Mouse (Mus musculus) embryo, embryonic 10 days (tissue): ENCODE measurements around the gene Ear6.
"Not testable (repeated sequence)": the region's sequence is repeated elsewhere in the genome, so short reads cannot be mapped to it uniquely, and the experiment has no call there.

Experiments
- DNase-seq: peaks from one replicate; pipeline ENCODE4 v3.0.0-alpha.2; 2015; ENCODE audit warnings: low spot score

Gene Ear6

DNA sequence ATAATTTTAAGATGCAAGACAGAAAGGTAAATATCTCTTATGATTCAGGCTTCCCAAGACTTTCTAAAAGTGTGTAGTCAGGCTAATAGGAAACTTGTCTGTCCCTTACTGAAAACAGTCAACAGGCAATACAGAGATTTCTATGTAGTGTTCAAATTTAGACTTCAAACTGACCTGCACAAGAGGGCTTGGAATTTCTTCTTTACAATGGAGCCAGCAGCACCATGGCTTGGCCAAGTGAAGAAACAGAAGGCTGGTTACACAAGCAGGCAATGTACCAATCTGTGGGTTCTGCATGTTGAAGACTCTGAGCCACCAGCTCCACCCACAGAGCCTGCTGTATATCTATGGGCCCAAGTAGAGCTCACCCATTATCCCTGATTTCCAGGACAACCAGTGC lies at the start of gene Ear6:
Gene Ear6 (plus strand): TSS at position 301 of the 400 bp plus-strand sequence.
- DNase-seq, result no peak

DNA sequence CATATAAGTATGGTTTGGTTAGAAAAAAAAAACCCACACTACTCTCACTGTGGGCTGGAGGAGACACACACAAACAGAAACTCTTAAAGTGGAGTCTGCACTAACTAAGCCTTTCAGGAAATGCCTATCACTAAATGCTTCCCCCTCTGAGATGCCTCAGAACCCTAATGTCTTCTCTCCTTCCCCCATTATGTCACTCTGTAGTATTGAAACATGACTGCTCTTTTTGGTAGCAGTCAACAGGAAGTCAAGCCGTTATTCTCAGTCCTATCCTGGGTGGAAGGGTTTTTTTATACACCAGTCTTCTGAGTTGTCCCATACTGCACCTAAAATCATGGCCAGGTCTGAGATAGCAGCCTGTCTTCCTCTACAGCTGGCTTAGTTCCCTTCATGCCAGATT lies 26.9 kb upstream of the Ear6 start:
- no peak for DNase-seq

DNA sequence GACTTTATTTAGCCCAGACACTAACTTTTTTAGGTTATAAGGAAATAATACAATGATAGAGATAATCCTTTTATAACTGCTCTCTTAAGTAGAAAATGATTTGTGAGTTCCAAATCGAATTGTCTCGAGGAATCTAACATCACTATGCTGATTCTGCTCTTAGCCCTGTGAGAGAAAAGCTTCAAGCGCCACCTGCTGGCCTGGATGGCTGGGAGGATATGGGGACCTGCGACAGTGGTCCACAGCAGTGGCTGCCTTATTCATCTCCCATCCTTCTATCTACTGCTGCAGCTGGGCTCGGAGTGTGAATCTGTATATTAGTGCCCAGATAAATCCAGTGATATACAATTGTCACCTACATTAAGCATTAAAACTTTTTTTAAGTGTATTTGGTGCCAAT lies 25.7 kb upstream of the Ear6 start:
- DNase-seq, result not testable (repeated sequence)

DNA sequence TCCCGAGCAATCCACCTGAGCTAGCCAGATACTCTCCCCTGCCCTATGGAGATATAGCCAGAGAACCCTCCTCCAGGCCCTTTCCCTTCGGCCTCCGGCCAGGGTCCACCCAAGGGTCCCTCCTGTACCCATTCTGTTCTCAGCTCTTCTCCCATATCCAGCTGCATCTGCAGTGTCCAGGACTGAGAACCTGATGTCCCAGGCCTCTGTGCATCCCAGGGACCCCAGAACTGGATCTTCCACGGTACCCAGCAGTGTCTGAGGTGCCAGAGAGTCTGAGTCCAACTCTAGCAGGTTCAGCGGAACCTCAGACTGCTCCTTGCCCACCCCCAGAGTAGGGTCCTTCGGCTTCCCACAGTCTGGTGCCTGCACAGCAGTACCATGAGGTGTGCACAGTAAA lies 24.3 kb upstream of the Ear6 start:
- DNase-seq, result no peak

DNA sequence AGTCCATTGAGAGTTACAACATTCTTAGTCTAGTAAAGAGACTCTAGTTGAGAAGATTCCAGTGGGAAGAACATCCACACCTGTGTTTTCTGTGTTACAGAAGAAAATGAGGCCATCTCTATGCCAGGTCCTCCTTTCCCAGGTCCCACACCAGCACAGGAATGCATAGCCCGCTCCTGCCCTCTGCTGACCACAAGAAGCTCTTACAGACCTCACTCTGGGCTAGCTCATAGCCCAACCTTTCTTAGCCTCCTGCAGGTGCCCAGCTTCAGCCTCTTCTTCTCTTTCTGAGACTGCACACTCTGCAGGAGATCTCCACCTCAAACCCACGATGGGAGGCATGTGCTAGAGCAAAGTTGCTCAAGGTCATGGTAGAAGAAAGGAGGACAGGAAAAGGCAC lies 15.0 kb upstream of the Ear6 start:
- peak; percentile 31 for DNase-seq

DNA sequence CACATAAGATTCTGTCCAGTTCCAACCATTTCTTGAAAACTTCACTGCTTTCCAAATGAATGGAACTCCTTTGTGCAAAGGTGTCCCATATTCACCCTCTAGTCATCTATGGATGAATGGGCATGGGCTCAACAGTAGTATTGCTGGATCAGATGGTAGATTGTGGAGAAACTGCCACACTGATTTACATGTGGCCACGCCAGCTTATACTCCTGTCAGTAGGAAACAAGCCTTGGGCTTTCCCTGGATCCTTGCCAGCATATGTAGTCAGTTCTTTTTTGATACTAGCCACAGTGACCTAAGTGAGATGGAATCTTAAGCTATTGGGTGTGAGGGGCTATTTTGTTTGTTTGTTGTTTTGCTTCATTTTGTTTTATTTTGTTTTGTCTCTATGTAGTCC lies 11.2 kb upstream of the Ear6 start:
- no peak for DNase-seq

DNA sequence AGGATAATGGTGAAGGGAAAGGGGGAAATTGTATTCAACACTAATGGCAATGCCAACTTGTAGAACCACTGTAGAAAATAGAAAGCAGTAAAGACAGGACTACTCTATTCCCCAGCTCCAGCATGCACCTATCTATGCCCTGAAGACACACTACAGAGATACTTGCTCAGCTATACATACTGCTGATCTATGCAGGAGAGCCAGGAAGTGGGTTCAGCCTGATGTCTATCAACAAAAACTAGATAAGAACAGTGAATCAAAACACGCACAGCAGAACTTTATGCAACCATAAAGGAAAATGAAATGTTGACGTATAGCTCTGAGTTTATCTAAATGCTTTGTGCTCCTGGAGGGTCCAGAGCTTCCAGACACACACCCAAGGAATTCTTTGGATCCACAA lies 10.7 kb upstream of the Ear6 start:
- no peak for DNase-seq

DNA sequence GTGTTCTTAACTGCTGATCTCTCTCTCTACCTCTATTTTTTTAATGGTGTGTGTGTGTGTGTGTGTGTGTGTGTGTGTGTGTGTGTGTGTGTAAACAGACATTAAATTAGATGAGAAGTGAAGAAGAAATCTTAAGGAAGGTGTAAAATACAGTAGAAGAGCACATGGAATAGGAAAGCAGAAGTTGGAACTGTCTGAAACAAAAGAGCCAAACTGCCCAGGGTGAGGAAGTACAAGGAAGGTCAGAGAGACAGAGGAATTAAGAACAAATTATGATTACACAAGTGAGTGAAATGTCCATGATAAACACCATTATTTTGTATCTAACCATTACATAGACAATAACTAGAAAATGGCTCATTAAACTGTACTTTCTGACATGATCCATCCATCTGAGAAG lies 9.6 kb upstream of the Ear6 start:
- no peak for DNase-seq

DNA sequence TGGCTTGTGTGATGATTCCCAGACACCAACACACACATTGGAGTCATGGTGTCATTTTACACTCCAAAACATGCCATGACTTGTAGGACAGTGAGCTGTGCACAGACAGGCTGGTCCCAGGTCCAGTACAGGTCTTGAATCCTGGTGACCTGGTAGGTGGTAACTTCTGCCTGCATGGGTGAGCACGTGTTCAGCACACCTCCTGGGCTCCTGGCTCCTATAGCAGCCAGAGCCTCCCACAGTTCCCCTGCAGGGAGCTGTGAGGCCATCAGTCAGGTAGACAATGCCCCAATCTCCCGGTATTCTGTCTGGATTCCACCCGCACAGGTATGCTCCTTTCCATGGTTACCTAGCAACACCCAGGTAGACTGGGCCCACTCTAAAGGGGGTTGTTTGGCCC lies 6.9 kb upstream of the Ear6 start:
- DNase-seq, result no peak

DNA sequence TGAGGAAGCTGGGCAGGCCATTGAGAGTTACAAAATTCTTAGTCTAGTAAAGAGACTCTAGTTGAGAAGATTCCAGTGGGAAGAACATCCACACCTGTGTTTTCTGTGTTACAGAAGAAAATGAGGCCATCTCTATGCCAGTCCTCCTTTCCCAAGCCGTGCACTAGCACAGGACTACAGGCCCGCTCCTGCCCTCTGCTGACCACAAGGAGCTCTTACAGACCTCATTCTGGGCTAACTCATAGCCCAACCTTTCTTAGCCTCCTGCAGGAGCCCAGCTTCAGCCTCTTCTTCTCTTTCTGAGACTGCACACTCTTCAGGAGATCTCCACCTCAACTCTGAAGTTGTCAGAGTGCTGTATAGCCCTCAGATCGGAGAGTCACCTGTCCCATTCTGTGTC lies 2.5 kb upstream of the Ear6 start:
- peak; percentile 63 for DNase-seq

DNA sequence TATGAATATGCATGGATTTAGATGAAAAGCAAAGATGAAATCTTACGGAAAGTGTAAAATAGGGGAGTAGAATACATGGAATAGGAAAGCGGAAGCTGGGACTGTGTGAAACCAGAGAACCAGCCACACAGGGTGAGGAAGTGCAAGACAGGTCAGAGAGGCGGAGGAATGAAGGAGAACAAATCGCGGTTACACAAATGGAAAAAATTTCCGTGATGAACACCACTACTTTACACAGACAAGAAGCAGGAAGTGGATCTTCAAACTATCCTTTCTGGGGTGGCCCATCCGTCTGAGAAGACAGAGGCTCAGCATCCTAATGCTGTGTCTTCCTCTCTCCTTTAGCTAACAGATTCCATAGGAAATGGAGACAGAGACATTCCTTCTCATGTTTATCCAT lies 1.8 kb downstream of the Ear6 start:
- not testable (repeated sequence) for DNase-seq

DNA sequence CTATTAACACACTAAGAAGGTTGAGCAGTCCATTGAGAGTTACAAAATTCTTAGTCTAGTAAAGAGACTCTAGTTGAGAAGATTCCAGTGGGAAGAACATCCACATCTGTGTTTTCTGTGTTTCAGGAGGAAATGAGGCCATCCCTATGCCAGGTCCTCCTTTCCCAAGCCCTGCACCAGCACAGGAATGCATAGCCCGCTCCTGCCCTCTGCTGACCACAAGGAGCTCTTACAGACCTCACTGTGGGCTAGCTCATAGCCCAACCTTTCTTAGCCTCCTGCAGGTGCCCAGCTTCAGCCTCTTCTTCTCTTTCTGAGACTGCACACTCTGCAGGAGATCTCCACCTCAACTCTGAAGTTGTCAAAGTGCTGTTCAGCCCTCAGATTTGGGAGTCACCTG lies 10.1 kb downstream of the Ear6 start:
- peak; percentile 54 for DNase-seq

DNA sequence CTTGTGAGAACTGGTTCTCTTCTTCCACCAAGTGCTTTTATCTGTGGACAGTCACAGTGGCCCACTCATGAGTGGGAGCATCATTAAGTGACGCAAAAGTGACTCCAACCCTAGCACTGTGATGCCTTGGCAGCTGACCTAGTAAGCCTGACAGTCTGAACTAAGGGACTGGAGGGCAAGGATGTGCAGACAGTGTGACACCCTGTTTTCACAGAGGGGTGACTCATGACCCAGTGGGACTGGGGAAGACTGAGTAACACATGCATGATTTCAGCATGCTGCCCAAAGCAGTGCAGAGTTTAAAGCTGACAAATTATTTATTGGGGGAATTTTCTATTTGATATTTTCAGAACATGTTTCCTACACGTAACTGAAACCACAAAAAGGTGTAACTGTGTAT lies 17.3 kb downstream of the Ear6 start:
- DNase-seq, result no peak

DNA sequence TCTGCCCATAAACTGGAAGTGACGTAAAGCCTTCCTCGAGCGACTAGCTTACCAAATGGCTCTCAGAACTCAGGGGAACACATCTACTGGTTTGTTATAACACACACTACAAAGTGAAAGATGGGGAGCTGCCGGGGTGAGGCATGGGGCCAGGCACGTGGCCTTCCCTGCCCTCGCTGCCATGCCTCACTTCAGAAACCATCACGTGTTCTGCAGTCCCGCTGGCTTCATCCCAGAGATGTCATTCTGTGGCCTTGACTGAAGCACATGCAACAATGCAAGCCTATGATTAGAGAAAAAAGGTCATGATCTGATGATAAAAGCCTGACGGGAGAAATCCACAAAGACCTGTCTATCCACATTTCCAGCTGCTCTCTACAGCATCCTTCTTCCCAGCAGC lies 18.2 kb downstream of the Ear6 start:
- no peak for DNase-seq

DNA sequence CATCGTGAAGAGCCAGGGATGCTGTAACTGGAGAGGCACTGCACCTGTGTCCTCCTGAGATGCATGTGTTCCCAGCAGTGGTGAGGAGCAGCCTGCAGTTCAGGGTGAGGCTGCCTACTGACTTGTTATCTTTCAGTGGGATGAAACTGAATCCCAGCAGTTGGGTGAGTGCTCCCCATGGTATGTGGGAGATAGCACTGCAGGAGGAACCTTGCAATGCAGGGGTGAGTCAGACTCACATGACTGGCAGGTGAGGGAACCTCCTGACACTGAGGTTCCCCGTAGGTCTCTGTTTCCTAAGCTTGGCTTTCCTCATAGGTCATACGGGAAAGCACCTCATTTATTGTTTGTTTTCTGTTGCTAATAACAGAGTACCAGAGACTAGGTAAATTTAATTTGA lies 24.0 kb downstream of the Ear6 start:
- DNase-seq, result no peak

DNA sequence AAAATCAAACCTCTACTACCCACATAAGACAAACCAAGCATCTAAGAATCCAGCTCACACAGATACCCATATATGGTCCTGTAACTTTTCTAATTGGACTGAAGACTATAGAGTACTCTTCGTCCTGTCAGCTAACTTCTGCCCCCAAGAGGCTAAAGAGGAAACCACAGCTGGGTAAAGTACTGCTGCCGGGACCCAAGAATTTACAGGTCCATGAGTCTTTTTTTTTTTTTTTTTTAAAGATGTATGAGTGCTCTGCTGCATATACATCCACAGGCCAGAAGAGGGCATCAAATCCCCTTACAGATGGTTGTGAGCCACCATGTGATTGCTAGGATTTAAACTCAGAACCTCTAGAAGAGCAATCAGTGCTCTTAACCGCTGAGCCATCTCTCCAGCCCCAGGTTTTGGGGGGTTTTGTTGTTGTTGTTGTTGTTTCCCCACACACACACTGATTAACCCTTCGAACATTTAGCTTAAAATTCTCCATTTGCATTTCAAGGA lies 30.1 kb downstream of the Ear6 start:
- DNase-seq, result peak; percentile 85

DNA sequence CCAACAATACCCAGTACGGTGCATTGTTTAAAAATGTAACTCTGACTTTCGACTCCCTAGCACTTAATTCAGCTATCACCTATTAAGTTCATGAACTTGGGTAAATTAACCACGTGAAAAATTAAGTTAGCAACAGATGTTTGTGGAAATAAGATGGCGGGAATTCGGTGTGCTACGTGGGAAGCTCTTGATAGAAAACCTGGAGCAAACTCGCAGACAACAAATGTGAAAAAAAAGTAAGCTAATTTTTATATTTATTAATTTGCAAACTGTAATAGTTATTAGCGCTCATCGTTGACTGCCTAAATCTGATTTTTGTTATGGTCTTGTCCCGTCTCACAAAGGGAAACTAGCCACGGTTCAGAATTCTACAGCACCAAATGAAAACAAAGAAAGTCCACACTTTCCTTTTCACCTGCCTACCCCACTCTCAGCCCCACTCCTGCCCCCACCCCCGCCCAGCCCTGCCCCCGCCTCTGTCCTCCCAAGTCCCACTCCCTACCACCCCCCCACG lies 30.6 kb downstream of the Ear6 start:
- DNase-seq, result peak; percentile 35

DNA sequence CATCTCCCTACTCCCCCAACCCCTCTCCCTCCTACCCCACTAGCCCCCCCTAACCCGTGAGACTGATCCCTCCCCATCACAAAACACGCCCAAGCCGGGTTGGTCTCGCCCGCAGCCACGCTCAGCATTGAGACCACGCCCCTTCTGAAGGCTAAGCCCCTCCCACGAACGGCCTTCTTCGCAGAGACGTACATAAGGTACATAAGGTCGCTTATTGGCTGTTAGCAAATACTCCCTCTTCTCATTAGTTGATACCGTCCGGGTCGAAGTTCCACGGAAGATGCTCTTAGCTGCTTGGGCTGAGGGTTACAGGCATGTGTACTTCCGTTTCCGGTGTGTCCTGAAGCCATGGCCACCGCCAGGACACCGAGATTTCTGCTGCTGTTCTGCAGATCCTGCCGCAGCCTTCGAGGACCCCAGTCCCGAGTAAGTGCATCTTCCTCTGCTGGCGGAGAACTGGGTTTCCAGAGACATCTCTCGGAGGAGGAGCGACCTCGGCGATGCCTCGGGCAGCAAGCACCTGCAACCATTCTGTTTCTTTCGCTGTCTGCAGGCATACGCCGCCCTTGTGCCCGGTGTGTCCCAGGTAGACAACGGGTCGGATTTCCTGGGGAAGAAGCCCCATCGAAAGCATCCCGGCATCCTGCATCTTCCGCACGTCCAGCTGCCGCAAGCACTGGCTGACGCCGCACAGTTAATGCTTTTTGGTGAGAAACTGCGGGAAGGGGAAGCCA lies 31.3 kb downstream of the Ear6 start, which contains the start of gene Mettl17:
Gene Mettl17 (plus strand): TSS at position 245 of the 734 bp plus-strand sequence.
- peak; percentile 99 for DNase-seq

DNA sequence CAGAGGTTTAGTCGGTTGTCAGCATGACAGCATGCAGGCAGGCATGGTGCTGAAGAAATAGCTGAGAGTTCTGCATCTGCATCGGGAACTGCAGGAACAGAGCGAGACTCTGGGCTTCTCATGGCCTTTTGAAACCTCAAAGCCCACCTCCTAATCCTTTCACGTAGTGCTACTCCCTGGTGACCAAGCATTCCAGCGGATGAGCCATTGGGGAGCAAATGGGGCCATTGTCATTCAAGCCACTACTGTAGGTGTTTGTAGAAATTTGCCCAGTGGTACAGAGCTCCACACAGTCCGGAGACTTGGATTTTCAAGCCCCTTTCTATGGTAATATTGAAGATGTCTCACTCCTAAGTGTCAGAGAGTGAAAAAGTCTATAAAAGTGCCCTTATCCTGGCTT lies 32.6 kb downstream of the Ear6 start:
- DNase-seq, result no peak

DNA sequence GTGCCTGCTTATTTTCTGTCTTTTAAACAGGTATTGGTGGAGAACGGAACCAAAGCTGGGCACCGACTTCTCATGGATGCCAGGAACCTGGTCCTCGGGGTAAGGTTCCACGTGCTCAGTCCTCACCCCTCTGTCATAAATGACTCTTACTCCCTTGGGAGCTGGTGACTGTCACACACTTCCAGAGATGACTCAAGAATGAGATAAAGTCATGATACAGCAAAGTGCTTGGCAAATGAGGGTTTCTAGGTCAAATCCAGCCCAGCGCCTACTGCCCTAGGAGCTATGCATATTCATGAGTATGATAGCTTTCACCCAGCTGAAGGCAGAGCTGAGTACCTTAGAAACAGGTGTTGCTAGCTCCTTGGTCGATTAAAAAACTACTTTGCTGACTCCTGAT lies 36.3 kb downstream of the Ear6 start:
- DNase-seq, result no peak

DNA sequence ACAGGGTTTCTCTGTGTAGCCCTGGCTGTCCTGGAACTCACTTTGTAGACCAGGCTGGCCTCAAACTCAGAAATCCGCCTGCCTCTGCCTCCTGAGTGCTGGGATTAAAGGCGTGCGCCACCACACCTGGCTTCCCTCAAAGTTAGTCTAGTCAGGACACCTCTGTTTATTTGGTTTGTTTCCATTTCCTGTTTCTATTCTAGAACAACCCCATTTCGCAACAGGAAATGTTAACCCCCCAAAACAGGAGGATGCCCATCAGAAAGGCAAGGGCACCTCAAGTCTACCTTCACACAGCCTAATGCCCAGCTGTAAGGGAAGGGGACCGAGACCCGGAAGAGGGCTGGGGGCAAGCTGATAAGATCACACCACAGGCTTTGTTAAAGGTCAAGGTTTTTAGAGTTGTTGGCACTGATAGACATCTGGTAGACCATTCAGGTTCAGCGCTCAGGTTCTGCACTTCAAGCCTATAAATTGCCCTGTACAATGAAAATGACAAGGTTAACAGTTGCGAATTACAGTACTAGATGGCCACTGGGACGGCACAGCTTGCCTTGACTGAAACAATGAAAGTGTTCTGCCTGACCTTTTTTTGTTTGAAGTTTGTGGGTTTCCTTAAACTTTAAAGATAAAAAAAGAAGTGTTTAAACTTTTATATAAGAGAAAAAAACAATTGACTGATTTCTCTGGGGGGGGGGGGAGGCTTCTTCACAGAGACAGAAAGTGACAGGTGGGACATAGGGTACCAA lies 38.9 kb downstream of the Ear6 start, which contains the start of gene Slc39a2:
Gene Slc39a2 (plus strand): TSS at position 699 of the 749 bp plus-strand sequence.
- DNase-seq, result no peak

DNA sequence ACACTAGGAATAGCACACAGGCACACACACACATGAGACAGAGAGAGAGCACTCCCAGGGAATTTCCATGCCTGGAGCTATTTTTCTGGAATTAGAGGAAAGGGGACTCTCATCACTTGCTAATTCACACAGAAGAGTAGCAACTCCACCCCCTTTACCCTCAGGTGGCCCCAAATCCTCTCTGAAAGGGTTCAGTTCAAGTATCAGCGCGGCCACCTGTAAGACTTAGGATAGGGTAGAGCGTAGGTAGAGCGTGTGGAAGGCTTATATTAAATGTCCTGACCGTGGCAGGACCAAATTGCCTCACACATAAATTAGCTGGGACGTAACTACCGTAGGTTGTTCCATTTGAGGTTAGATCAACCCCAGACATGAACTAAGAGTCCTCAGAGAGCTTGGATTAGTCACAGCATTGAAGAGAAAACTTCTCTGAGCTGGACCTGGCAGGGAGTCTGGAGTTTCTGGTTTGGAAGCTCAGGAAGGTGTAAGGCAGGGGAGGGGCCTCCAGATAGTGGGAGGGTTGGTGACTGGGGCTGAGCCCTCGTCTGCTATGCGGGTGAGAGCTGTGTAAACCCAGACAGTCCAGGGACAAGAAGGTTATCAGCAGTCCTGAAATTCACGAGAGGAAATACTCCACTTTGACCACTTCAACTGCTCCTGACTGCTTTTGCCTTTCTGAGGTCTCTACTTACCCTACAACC lies 39.7 kb downstream of the Ear6 start:
- no peak for DNase-seq

DNA sequence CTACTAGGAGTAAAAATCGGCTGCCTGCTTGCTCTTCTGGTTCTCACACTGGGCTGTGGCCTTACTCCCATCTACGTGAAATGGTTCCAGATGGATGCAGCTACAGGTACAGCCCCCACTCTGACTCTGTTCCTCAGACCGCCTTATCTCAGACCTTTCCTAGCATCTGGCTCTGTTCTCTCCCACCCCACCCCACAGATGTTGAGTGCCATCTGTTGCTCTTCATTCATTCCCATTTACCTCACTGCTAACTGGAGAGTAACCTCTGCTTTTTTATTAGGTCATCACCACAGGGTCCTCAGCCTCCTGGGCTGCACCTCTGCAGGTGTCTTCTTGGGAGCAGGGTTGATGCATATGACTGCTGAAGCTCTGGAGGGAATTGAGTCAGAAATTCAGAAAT lies 40.3 kb downstream of the Ear6 start:
- DNase-seq, result no peak
